Mouse (Mus musculus) lung, embryonic 14.5 days (tissue): ENCODE results near the gene Syt17. TPM values are rescaled to one million over a fixed set of nuclear protein-coding genes. Genes with fewer than 3 reads are reported as not detected.
A peak's percentile ranks its signal among the peaks of the same experiment; 100 is the strongest.

Source experiments
- ATAC-seq: fragments of 200-750 bp; cut with Nextera tagmentation; 2 replicates; pipeline ENCODE4 v1.8.0; 2017; ENCODE audit warnings: mild to moderate bottlenecking, moderate TSS enrichment, moderate library complexity; ENCODE audit not compliant: insufficient read depth
- DNase-seq: peaks from one replicate; pipeline ENCODE4 v3.0.0-alpha.2; 2015
- H3K27ac ChIP-seq: fragments of 300-500 bp; sonication (generic); 2 replicates; pipeline ENCODE4 v1.5.1; 2014; ENCODE audit warnings: low read depth, mild to moderate bottlenecking, moderate library complexity
- H3K27me3 ChIP-seq: fragments of 300-500 bp; sonication (generic); 2 replicates; pipeline ENCODE4 v1.6.1; 2014; ENCODE audit warnings: low read length, control low read depth; ENCODE audit not compliant: insufficient read depth
- H3K36me3 ChIP-seq: fragments of 300-500 bp; sonication (generic); 2 replicates; pipeline ENCODE4 v1.6.1; 2014; ENCODE audit warnings: control low read depth; ENCODE audit not compliant: insufficient read depth
- H3K4me1 ChIP-seq: fragments of 300-500 bp; sonication (generic); 2 replicates; pipeline ENCODE4 v1.6.1; 2014; ENCODE audit warnings: antibody characterized with exemption, control low read depth; ENCODE audit not compliant: insufficient read depth
- H3K4me2 ChIP-seq: fragments of 300-500 bp; sonication (generic); 2 replicates; pipeline ENCODE4 v1.6.1; 2014; ENCODE audit warnings: mild to moderate bottlenecking
- H3K4me3 ChIP-seq: fragments of 300-500 bp; sonication (generic); 2 replicates; pipeline ENCODE4 v1.5.1; 2014; ENCODE audit warnings: low read depth, low read length
- H3K9ac ChIP-seq: fragments of 300-500 bp; sonication (generic); 2 replicates; pipeline ENCODE4 v1.6.1; 2014
- H3K9me3 ChIP-seq: fragments of 300-500 bp; sonication (generic); 2 replicates; pipeline ENCODE4 v1.6.1; 2016; ENCODE audit warnings: low read depth, low read length, control low read depth
- CTCF ChIP-seq: IDR thresholded peaks from 2 replicates; pipeline ENCODE4 v1.5.1; 2016; ENCODE audit warnings: antibody characterized with exemption, low read depth
- WGBS: fragments of 180-500 bp; shearing (Covaris S2); extraction: QIAGEN DNeasy Blood & Tissue Kit; methylation state at CpG from one replicate; pipeline ENCODE4 v1.1.7; 2014; 5-methylcytosine and 5-hydroxymethylcytosine counted together
- polyA plus RNA-seq: library from polyadenylated mRNA; unstranded; fragments of >200 nt; fragmentation: Nextera tagmentation; extraction: Ambion mirVana; gene quantifications from 2 replicates; pipeline ENCODE4 v1.2.1, GENCODE M21; 2014

Gene Syt17
- polyA plus RNA-seq, 1 experiment from 2014 or later = 2.2 TPM

GRCm38 (mm10) chr7:118462818-118463762, 15.1 kb upstream of the Syt17 start:
- H3K4me1 ChIP-seq = peaks cover 4% of the 10 kb centered on the region; the same call in 1 of the 2 replicates
- H3K9ac ChIP-seq = no peak overlapping the region
- TF ChIP-seq CTCF = no peak
- 58% methylated on average over 11 of the region's 11 CpGs for WGBS
- no peak overlapping the region for H3K27ac ChIP-seq
- ATAC-seq (0 out of 2 replicates have a peak, but pooled peaks have one; percentile 18), DNase-seq (no peak)
- no peak overlapping the region for H3K4me3 ChIP-seq
- H3K27me3 ChIP-seq = no peaks in the 10 kb centered on the region
- no peaks in the 10 kb centered on the region for H3K9me3 ChIP-seq
- H3K4me2 ChIP-seq = no peak overlapping the region
- no peaks in the 10 kb centered on the region for H3K36me3 ChIP-seq

GRCm38 (mm10) chr7:118461400-118462136, 13.5 kb upstream of the Syt17 start:
- no peaks in the 10 kb centered on the region for H3K36me3 ChIP-seq
- no peak overlapping the region for H3K4me2 ChIP-seq
- H3K4me3 ChIP-seq = no peak overlapping the region
- WGBS = 32% methylated on average over 16 of the region's 16 CpGs
- DNase-seq (no peak), ATAC-seq (no peak)
- H3K27ac ChIP-seq = no peak overlapping the region
- no peaks in the 10 kb centered on the region for H3K27me3 ChIP-seq
- no peak for TF ChIP-seq CTCF
- no peak overlapping the region for H3K9ac ChIP-seq
- H3K9me3 ChIP-seq = no peaks in the 10 kb centered on the region
- peaks cover 4% of the 10 kb centered on the region; the same call in 1 of the 2 replicates for H3K4me1 ChIP-seq

GRCm38 (mm10) chr7:118453722-118454121, 5.7 kb upstream of the Syt17 start:
- Histone ChIP-seq H3K9me3 (no peaks in the 10 kb centered on the region), H3K4me2 (no peak overlapping the region), H3K4me1 (no peaks in the 10 kb centered on the region), H3K36me3 (no peaks in the 10 kb centered on the region), H3K27ac (no peak overlapping the region), H3K9ac (no peak overlapping the region), H3K4me3 (no peak overlapping the region), H3K27me3 (no peaks in the 10 kb centered on the region)
- ATAC-seq (no peak), DNase-seq (no peak)
- WGBS = 42% methylated on average over 4 of the region's 4 CpGs
- no peak for TF ChIP-seq CTCF

GRCm38 (mm10) chr7:118452940-118453339, 4.9 kb upstream of the Syt17 start:
- Histone ChIP-seq H3K27ac (no peak overlapping the region), H3K9me3 (no peaks in the 10 kb centered on the region), H3K9ac (no peak overlapping the region), H3K4me1 (0 out of 2 replicates have a peak, but pooled peaks cover 3% of the 10 kb centered on the region), H3K4me2 (no peak overlapping the region), H3K36me3 (no peaks in the 10 kb centered on the region), H3K27me3 (peaks cover 6% of the 10 kb centered on the region; the same call in 1 of the 2 replicates), H3K4me3 (no peak overlapping the region)
- no peak for TF ChIP-seq CTCF
- ATAC-seq = no peak
- no peak for DNase-seq
- WGBS = 7% methylated on average over 2 of the region's 2 CpGs

GRCm38 (mm10) chr7:118447291-118448133, 510 bp downstream of the Syt17 start:
- Histone ChIP-seq H3K4me3 (peak overlapping the region; percentile 56), H3K4me2 (peak overlapping the region; percentile 97), H3K27me3 (peaks cover 17% of the 10 kb centered on the region), H3K9me3 (no peaks in the 10 kb centered on the region), H3K9ac (peak overlapping the region; percentile 48), H3K27ac (no peak overlapping the region), H3K4me1 (peaks cover 8% of the 10 kb centered on the region; the same call in 1 of the 2 replicates), H3K36me3 (no peaks in the 10 kb centered on the region)
- no peak for TF ChIP-seq CTCF
- under 1% methylated on average over 65 of the region's 65 CpGs for WGBS
- ATAC-seq (peak; percentile 59), DNase-seq (peak; percentile 79)

- H3K27me3 ChIP-seq = peaks cover 17% of the 10 kb centered on the region
- no peak for ATAC-seq
- no peak for TF ChIP-seq CTCF
These were observed 4.0 kb downstream of the Syt17 start for GRCm38 (mm10) chr7:118443895-118444485.

More at GRCm38 (mm10) chr7:118443895-118444485, 4.0 kb downstream of the Syt17 start:
- Histone ChIP-seq H3K4me2 (no peak overlapping the region), H3K27ac (no peak overlapping the region), H3K4me3 (no peak overlapping the region), H3K36me3 (no peaks in the 10 kb centered on the region), H3K9ac (no peak overlapping the region), H3K4me1 (peaks cover 8% of the 10 kb centered on the region; the same call in 1 of the 2 replicates), H3K9me3 (no peaks in the 10 kb centered on the region)
- DNase-seq = no peak
- WGBS = 32% methylated on average over 7 of the region's 7 CpGs
